Mouse (Mus musculus) gonadal fat pad, adult 2 months (tissue): ENCODE results near the gene Fam166b. TPM values are rescaled to one million over a fixed set of nuclear protein-coding genes. Genes with fewer than 3 reads are reported as not detected.
A peak's percentile ranks its signal among the peaks of the same experiment; 100 is the strongest.

Experiments used
- DNase-seq: peaks from one replicate; pipeline ENCODE4 v3.0.0-alpha.2; 2012; ENCODE audit warnings: low read depth
- polyA plus RNA-seq: library from polyadenylated mRNA; depleted of rRNA; stranded (reverse); fragments of >200 nt; gene quantifications from 2 replicates; pipeline ENCODE4 v1.2.3, GENCODE M21; 2012; rRNA removed

Gene Fam166b
- 3.4 and 4.4 TPM in 2 replicates for polyA plus RNA-seq

DNA sequence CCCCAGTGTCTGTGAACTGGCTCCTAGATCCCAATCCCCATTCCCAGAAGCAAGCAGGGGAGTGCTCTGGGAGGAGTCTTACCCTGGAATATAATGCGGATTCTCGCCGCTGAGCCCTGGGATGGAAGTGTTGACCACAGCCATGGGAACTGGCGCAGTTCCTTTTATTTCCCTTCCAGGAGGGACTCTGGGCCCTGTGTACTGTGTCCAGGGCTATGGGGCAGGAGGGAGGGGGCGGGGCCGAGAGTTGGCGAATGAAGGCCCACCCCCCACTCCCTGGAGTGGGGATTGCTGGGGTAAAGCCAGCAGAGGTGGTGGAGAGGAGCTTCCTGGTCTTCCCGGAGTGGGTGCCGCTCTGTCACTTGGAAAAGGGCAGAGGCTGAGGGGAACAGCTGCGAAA is at the start of gene Fam166b:
TSS of gene Fam166b (minus strand) at position 189 of the 400 bp plus-strand sequence.
- no peak for DNase-seq

DNA sequence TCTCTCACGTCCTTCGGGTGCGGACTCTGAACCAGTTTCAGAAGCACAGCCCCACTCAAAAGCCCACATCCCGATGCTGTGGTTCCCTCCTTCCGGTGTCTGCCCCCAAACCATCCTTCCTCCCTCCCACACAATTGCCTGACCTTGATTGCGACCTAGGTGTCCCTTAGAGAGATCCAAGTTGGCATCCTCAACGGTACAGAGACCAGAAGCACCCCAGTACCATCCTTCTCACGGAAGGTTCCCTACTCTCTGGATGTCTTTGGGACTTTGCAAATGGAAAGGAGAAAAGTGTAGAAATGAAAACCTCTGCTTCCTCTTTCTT is 49.6 kb upstream of the Fam166b start:
- no peak for DNase-seq

DNA sequence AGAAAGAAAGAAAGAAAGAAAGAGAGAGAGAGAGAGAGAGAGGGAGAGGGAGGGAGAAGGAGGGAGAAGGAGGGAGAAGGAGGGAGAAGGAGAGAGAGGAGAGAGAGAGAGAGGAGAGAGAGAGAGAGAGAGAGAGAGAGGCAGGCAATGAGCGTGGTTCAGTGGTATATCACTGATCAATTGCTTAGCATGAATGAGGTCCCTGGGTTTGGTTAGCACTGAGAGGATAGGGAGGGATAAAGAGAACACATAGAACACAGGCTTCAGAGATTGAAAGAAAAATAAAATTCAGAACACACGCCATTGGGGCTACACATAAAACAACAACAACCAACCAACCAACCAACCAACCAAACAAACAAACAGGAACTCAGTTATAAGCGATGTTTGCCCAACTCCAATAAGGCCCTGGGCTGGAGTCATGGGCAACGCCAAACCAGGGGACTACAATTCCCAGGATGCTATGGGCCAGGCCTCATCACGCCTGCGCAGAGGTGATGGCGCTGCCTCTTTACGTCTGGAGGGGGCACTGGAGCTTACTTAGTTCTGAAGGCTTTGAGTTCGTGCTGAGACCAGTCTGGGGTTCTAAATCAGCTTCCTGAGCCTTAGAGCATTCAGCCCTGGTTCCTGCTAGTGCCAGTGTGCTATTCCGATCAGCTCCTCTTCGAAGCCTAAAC is 49.1 kb upstream of the Fam166b start:
- no peak for DNase-seq

DNA sequence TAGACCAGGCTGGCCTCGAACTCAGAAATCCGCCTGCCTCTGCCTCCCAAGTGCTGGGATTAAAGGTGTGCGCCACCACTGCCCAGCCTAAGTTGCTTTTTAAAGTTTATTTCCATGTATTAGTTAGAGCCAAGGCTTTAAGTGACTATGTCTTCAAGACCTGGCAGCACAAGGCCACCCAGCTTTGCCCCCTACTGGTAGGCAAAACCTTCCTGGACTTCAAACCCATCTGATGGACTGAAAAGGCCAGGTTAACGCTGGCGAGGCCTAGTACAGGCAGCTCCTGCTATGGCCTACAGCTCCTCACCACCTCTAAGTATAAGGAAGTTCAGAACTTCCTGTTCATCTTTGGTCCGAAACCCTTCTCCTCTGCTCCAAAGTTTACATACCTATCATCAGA is 47.7 kb upstream of the Fam166b start:
- DNase-seq: no peak

DNA sequence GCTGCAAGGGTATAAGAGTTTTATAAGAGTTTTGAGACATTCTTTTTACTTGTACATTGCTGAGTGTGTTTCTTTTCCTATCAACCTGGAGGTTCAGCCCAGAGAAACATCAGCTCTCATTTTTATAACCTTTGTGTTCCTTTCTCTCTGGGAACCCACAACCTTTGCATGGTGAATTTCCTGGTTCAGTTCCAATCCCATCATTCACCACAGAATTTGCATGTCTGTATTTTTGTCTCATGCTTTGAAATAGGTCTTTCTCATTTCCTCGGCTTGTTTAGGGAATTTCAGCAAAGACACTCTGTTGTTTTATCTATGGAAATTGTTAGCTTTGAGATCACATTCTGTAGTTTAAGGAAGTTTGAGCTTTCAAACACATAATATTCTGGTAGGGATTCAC is 44.7 kb upstream of the Fam166b start:
- no peak for DNase-seq

DNA sequence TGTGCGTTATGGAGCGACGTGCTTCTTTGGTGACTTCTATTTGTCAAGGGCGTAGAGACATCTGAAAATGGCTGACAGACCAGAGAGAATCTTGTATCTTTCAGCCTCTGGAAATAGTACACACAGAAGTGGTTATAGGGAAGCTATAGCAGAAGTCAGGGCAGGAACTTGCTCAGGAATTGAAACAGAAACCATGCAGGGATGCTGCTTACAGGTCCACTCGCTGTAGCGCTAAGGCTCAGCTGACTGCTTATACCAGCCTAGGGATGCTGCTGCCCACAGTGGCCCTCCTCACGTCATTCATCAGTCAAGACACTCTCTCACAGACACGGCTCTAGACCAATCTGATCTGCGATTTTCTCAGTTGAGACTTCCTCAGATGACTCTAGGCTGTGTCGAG is 41.4 kb upstream of the Fam166b start:
- DNase-seq: no peak

DNA sequence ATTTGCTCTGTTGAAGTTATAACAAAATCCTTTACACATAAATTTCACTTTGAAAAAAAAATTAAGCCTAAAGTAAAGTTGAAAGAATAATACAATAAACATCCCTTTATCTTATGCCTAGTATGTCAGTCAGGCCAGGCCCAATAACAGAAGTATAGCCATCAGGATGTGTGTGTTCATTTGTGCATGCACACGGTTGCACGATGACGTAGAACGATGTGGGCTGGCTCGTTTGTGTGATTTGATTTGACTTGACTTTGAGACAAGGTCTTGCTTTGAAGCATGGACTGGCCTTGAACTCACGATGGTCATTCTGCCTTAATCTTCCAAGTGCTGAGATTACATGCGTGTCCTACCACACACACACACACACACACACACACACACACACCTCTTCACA is 37.9 kb upstream of the Fam166b start:
- no peak for DNase-seq

DNA sequence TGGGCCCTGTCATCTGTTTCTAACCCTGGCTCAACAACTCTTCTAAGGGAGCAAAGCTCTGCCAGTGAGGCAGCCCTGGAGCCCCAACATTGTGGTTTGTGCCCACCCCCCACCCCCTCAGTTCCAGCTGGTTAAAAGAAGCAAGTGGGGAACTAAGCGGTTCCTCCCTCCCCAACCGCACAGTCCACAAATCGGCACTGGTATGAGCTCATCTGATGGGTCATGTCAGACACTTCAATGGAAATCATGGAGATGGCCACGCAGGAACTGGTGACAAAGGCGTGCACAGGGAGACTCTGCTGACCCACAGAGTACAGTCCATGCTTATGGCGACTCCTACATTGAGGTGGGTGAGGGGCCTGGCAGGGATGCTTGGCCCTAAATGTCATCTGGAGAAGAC is 37.0 kb upstream of the Fam166b start:
- DNase-seq: no peak

DNA sequence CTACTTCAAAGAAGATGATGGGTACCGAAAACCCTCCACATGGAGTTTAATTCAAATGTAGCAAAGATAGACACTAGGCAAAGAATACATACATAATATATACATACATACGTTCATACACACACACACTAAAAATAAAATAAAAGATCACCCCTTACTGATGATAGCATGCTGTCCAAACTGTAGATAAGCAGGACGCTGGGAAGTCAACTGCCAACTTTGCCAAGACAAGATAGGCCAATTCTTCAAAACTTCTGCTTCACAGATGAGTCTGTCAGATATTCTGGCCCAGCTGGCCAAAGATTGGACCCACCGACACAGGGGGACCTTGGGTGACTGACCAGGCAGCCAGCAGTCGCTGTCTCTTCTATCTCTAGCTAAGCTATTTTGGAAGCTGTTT is 34.2 kb upstream of the Fam166b start:
- DNase-seq: no peak

DNA sequence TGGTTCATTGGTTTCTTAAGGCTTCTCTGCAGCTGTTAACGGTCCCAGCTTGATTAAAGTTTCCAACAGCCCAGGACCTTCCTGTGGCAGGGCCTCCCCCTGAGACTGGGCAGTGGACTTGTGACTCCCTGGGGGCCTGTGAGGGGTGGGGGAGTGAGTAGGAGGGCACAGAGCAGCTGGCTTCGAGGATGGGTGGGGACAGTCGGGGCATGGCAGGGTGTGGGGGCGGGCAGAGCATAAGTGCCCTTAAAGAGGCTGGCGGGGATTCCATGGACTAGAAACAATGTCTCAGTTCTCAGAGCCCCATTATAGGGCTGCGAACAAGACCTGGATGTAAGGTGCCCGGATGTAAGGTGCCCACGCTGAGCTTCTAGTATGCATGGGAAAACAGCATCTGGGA is 28.2 kb upstream of the Fam166b start:
- DNase-seq: no peak

DNA sequence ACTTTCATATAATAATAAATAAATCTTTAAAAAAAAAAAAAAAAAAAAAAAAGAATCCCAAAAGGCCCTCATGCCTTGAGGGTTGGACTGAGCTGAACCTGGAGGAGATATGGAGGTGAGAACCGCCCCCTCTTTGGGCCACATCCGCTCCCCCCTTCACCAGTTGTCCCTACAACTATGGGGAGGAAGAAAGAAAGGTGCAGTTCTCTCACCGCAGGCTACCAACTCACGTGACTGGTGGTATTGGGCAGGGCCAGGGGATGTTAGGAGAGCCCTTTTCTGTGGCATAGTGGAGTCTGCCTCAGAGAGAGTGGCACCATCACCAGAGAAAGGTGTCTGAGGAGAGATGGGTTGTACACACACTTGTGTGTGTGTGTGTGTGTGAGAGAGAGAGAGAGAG is 27.5 kb upstream of the Fam166b start:
- DNase-seq: no peak

DNA sequence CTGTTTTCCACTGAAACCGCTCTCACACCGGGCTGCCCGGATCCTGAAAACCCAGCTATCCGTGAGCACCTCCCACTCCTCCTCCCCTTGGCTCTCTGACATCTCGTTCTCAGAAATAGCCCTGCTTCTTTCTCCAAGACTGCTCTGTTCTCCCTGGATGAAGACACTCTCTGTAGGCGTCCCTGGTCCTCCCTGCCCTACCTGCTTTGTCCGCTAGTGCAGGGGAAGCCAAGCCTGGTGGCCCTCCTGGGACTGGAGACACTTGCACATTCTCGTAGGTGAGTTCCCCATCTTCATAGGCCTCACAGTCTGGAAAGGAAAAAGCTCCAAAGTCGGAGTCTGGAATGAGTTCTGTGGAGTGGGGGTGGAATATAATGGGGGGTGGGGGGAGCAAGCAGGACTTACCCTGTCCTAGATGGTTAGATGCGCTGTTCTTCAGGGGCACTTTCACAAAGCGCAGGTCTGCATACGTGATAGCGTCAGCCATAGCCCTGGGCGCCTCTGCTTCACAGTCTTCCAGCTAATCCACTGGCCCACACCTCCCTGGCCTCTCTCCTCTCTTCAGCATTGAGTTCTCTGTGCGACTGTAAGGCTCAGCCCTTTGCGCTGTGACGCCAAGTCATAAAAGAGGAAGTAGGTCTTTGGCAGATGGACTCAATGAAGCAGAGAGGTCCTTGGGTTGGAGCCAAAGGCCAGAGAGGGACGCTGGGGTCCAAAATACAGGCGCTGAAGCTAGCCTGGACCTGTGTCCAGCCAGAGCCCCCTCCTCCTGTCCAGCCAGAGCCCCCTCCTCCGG is 25.3 kb upstream of the Fam166b start, which contains the start of gene Cd72:
TSS of gene Cd72 (minus strand) at position 588 of the 796 bp plus-strand sequence.
- no peak for DNase-seq

DNA sequence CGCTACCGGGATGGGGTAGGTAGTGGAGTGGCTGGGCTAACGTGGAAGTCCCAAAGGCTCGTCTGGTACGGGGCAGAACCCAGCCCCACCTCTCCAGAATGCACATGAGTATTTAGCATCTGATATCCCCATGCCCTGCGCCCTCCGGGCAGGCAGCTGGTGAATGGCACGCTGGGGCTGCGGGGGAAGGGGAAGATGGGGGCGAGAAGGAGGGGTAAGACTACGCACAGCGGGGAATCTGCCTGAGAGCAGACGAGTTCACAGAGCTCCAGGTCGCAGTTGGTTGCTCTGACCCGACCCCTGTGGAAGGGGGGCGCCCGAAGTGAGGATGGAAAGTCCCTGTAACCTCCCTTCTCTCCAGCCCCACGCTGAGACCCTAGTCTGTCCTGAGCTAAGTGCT is 24.5 kb upstream of the Fam166b start:
- DNase-seq: no peak

DNA sequence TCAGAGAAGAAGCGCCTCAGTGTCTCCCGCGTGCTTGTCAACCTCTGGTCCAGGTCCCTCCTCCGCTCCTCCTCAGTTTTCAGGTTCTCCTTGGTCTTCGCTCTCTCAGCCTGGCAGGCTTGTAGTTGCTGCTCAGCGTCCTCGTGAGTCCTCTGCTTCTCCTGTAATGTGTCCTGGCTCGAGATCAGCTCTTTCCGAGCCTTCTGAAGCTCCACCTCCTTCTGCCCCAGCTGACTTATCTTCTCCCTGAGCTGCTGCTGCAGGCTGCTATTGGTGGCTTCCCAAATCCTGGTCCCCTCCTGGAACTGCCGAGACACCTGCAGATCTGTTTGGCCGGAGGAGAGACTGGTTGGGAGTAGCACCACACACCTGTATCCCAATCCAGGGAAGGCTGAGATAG is 23.4 kb upstream of the Fam166b start:
- no peak for DNase-seq

DNA sequence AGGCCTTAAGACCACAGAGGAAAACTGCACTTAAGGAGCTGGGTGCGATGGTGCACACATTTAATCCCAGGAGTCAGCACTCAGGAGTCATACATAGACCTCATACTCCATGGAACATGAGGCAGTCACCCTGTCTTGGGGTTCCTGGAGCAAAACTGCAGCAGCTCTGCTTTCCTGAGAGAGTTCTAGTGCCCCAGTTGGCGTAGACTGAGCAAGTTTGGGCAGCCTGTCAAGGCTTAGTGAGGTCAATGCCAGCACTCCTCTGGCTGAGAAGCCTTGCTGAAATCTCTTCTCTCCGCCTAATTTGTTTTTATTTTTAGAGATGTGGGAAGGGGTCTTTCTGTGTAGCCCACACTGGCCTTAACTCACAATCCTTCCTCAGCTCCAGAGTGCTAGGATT is 19.6 kb upstream of the Fam166b start:
- DNase-seq: no peak

DNA sequence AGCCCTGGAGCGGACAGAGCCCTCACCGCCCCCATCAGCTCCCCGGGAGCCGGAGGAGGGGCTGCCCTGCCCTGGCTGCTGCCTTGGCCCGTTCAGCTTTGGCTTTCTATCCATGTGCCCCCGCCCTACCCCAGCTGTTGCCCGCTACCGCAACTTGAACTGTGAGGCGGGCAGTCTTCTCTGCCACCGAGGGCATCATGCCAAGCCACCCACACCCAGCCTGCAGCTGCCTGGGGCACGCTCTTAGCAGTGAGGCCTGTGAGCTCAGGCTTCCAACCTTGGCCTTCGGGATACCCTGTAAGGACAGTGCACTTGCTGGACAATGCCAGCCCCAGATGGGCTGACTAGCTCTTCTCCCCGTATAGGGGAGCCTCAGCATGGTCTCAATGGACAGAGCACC is 18.3 kb upstream of the Fam166b start:
- DNase-seq: no peak

DNA sequence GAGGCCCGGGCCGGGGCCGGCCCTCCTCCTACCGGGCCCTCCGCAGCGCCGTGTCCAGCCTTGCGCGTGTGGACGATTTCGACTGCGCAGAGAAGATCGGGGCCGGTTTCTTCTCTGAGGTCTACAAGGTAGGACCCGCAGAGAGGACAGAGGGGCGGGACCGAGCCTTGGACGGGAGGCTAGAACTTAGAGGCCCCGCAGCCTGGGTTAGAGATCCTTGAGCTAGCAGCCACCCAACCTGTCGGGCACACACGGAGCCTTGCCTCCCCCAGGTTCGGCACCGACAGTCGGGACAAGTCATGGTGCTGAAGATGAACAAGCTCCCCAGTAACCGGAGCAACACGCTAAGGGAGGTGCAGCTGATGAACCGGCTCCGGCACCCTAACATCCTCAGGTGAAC is 14.6 kb upstream of the Fam166b start:
- no peak for DNase-seq

DNA sequence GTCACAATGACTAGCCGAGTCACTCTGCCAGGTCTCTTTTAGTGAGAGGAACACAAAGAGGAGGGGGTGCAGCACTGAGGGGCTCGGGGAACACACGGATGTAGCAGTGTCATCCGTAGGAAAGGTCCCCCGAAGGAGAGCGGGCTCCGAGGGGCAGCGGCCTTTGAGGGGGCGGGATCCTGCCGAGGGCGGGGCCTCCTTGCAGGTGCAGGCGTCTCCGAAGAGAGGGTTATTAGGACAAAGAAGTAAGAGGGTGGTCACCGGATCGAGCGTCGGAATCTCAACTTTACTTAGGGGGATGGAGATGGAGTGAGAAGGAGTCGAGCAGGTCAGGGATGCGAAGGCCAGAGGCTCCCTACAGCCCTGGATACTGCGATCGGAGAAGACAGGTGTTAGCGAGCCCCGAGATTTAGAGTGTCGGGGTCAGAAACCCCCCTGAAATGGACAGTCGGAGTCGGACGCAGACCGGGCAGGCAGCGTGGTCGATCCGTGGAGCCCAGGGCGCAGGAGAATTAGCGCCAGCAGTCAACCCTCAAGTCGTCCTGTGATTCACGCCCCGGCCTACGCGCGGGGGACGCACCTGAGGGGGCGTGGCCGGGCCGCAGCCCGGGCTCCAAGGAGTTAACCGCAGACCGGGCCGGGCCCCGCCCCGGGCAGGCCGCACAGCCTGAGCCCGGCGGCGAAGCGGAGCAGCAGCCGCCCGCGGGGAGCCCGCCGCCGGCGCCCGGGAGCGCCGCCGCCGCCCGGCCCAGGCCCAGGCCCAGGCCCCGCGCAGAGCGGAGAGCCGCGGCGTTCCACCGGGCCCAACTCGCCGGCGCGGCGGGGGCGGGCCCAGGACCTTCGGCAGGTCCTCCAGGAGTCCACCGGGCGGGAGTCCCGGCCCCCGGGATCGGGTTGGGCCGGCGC is 13.8 kb upstream of the Fam166b start:
- no peak for DNase-seq

DNA sequence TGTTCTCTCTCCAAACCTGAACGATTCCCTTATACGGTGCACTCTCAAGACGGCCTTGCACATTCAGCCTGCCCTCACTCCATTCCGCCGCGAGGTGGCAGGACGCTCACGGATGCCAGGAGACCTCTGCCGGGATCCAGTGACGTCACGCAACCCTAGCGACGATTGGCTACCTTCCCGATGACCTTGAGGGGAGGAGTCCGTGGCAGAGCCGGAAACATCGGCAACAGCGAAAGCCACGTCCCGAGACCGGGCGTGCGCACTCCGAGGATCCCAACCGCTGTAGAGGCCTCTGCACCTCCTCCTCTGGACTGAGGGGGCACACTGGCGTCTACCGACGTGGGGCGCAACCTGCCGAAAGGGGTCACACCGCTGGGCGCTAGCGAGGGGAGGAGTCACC is 13.1 kb upstream of the Fam166b start:
- peak; percentile 84 for DNase-seq

DNA sequence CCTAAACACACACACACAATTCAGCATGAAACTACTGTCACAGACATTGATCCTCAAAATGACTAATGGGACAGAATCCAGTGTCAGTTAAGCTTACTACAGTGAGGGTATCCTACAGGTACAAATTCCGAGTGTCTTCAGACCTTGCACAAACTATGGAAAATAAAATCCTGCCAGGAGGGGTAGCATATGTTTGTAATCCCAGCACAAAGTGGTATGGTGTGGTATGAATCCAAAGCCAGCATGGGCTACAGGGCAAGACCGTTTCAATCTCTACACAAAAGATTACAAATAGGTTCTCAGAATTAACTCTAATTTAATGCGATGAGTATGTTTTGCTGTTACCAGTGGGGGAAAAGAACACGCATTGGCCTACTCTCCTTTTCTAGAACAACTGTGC is 12.7 kb upstream of the Fam166b start, which contains the start of gene Tesk1:
TSS of gene Tesk1 (plus strand) at position 301 of the 400 bp plus-strand sequence.
- no peak for DNase-seq

DNA sequence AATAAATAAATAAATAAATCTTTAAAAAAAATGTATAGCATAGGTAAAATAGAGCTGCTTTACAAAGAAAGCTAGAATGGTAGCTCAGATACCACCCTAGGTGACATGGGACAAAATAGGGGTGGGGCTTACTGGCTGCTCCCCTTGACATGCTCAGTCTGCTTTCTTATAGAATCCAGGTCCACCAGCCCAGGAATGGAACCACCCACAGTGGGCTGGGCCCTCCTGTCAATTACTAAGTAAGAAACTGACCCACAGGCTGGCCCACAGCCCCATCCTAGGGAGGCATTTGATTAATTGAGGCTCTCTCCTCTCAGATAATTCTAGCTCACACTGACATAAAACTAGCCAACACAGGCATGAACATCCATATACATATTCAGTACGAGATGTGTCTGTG is 3.9 kb upstream of the Fam166b start:
- DNase-seq: no peak

DNA sequence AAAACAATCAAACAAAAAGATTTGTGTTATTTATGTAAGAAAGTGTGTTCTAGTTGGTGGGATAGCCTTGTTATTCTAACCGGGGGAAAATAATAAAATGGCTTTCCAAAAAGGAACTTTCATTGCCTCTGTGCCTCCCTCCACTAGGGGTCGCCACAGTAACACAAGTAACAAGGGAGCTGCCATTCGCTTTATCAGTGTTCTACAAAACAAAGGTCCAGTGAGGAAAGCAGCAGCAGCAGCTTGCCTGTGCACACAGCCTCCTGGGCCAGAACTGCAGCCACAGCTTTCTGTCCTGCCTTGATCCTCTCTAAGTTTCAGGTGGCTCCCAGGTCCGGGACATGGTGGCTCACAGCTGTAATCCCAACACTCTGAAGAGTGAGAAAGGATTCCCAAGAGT is 2.8 kb upstream of the Fam166b start:
- no peak for DNase-seq
